Mouse (Mus musculus) layer of hippocampus, adult 18-20 months (tissue): ENCODE results near the gene Atp5d. TPM values are rescaled to one million over a fixed set of nuclear protein-coding genes. Genes with fewer than 3 reads are reported as not detected.
A peak's percentile ranks its signal among the peaks of the same experiment; 100 is the strongest.

Experiments used
- DNase-seq, 2 experiments: peaks; one replicate each; pipeline ENCODE4 v3.0.0; 2022; ENCODE audit warnings: low spot score in 2 of 2
- long read RNA-seq: library from polyadenylated mRNA; stranded (forward); transcript quantifications from one replicate; pipeline ENCODE4 v2.0.0, GENCODE M21; 2021
- total RNA-seq, 2 experiments: library from RNA; stranded (reverse); gene quantifications; 2 replicates each; pipeline ENCODE4 v1.2.3; 2021

Atp5d gene
- total RNA-seq: 100 to 1,000 TPM; 354 to 359 TPM
- long read RNA-seq, transcript Atp5d-201 (4 exons, 931 nt): major isoform, 108 of 145 reads
- long read RNA-seq, partial matches to known transcripts: 14 of 145 reads
- long read RNA-seq, other reads (novel, unspliced or antisense): 16 of 145 reads

DNA sequence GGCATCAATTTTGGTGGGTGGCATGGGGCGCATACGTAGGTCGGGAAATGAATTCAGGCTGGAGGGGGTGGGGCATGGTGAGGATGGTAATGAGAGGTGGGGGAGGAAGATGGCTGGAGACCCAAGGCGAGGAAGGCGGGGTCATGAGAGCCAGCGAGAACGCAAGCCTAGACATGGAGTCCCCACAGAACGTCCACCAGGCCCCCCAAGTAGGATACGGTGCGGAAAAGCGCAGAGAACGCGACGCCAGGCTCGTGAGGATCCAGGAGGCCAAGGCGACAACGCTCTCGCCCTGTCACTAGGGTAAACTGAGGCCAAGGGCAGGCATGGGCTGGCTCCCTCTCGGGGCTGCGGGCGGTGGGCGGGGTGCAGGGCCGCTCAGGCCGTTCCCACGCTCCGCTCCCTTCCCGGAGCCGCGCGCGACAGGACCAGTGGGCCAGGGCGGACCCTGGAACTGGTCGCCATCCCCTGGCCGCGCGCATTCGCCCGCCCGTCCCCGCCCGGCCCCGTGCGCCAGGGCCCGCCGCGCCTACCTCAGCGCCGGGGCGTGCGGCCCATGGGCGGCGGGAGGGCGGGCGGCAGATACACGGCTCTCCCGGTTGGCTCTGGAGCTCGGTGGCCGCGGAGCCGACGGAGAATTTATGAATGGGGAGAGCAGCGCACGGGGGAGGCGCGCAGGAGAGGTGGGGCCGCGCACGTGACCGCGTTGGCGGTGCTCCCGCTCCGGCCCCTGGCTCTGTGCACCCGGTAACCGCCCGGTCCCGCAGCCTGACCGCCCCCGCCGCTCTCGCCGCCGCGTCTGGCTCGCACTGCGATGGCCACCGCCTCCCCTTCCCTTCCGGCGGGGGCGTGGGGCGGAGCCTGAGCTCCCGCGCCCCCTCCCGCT, at the start of gene Atp5d:
TSS of gene Atp5d (plus strand) at position 80 of the 886 bp plus-strand sequence.
- peak; percentile 67 to 76 for DNase-seq

DNA sequence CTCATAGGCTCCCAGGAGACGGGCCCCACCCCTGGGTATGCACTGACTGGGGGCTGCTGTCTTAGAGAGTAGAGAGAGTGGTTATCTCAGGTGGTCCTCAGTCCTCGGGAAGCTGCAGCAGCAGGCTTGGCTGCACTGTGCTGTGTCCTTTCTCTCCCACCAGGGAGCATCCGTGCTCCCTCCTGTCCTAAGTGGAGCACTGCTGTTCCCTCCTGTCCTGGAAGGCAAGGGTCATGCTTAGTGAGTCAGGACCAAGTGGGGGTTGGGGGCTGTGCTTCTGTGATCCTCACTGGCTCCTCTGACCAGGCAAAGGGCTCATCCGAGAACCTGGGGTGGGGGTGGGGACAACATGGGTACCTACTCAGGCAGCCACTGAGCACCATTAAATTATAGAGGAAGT, 49.3 kb upstream of the Atp5d start:
- no peak for DNase-seq

DNA sequence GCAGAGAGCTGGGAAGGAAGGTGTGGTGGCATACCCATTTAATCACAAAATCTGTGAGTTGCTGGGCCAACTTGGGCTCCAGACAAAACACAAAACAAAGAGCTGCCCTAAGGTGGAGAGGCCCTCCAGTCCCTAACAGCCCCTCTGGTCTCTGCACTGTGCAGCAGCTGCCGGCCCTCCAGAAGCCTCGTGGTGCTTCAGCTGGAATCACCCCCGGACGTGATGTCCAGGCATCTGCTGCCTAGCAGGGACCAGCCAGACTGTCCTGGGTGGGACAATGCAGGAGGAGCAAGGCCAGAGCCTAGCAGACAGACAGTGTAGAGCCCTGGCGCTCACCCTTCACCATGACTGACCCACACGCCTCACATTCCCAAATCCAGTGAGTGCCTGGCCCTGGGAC, 46.9 kb upstream of the Atp5d start:
- DNase-seq: no peak

DNA sequence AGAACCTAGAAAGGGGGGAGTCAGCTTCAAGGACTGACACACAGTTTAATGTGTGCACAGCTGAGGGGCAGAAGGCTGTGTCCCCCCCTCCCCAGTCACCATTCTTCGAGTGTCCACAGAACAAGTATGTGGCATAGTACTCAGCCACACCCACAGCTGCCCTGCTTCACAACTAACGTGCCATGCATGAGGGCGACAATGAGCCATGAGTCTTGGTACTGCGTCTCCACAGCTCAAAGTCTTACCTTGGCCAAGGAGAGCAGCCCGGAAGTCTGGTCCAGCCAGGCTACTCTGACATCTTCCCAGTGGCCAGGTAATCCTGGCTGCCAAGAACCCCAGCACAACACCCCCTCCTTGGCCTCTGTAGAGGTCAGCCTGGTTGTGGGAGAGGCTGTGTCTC, 45.7 kb upstream of the Atp5d start:
- DNase-seq: no peak

DNA sequence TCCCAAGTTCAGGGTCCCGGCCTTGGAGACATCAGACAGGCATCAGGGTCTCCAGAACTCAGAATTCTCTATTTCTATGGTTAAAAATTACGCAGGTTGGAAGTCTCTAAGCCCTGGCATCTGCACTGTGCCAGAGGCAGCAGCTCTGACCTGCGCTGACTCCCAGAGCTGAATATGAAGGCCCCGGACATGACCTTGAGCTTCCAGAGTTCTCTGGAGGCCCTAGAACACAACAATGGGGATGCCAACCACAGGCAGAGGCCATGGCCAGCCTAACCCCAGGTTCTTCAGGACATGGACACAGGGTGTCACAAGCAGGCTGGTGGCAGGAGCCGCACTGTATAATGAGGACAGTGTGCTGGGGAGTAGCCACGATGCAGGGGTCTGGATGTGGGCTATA, 44.3 kb upstream of the Atp5d start:
- no peak for DNase-seq

DNA sequence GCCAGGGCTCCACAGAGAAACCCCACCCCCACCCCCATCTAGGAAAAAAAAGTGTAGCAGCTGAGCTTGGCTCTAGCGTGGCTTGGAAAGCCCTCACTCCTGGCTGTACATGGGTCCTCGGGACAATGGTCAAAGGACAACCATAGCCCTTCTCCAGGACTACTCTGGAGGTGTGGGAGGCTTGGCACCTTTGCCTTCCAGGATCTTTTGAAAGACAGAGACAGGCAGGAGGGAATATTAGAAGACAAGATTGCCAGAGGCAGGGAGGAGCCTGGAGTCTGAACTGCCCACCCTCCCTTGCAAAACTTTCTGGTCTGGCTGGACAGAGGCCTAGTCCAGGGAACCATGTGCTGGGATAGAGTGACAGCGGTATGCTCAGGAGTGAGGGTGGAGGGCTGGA, 43.7 kb upstream of the Atp5d start:
- no peak for DNase-seq

DNA sequence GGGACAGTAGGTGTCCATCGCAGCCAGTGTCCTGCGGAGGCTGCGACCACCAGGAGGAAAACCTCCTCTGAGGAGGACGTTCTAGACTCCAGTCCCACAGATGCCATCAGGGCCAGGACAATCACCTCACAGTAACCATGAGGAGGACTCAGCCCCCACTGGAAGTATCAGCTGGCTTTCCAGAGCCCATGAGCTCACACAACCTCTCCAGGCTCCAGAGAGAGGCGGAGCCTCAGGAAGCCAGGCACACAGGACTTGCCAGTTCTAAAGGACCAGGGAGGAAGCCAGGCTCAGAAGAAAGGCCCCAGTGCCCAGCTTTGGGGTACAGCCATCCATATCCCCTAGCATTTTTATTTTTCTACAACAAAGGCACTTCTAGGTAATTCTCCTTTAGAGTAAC, 42.9 kb upstream of the Atp5d start:
- no peak for DNase-seq

DNA sequence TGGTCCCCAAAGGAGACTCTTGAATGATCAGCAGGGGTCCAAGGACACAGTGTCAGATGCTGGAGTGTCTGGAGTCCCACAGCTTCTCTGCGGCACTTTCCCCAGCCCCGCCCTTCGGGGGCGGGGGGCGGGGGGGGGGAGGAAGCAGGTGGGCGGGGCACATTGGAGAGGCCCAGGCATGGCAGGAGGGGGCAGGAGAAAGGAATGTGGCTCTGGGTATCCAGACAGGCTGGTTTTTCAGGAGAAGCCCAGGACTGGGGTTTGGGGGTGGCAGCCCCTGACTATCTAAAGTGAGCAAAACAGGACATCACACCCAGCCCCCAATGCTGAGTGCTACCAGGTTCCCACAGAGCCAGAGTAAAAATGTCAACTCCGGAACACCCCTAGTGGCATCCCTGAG, 41.2 kb upstream of the Atp5d start:
- no peak for DNase-seq

DNA sequence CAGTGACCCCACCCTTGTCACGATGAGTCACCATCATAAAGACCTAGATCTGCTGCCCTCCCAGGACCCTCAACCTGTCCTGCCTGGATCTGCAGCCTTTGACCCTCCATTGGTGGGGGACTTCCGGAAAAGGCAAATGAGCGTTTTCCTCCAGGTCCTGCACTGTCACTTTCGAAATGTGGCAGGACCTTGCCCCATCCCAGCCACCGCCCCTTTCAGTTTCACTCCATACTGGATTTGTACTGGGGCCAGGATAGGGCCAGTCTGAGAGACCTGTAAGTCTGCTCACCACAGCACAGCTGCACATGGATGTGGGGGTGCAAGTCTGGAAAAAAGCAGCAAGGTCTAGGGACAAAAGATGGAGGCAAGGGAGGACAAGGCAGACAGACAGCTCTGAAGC, 39.8 kb upstream of the Atp5d start:
- no peak for DNase-seq

DNA sequence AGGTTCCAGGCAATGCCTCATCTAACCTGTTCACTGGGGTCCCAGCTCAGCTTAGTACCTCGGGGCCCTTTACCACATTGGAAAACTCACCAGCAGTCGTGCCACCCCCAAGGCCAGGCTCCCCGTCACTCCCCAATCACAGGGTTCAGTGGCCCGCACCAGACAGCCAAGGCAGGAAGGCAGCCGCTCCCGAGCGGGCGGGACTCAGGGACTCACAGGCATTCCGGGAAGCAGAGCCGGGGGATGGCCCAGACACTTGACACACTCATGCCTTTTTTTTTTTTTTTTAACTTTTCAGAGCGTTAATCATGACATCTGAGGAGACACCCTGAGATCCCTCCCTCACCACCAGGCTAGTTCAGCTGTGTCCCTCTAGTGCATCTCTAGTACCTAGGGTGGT, 37.5 kb upstream of the Atp5d start:
- no peak for DNase-seq

DNA sequence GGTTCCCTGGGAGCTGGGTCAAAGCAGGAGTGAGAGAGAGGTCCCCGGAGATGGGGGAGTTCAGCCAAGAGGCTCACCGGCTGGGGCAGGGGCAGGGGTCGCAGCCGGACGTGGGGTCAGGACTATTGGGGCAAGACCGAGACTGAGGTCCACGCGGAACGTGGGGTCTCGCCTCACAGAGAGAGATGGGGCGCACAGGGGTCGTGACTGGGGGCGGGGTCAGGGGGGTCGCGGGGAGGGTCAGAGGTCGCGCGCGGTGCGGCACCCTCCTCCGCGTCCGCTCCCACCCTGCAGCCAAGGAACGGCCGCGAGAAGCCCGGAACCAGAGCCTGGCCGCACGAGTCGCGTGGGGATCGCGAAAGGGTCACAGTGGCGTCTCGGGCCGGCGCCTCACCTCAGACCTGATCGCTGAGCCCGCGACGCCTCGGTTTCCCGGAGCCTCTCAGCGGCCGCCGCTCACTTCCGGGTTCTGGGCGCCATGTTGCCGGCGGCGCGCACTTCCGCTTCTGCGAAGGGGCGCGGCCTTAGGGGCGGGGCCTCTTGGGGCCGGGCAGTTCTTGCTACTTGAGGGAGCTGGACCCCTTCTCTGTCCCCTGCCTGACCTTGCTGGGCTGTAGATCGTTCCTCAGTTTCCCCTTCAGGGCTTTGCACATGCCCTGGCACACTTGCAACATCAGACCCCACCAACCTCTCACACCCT, 36.1 kb upstream of the Atp5d start:
- DNase-seq: peak; percentile 64 to 77

DNA sequence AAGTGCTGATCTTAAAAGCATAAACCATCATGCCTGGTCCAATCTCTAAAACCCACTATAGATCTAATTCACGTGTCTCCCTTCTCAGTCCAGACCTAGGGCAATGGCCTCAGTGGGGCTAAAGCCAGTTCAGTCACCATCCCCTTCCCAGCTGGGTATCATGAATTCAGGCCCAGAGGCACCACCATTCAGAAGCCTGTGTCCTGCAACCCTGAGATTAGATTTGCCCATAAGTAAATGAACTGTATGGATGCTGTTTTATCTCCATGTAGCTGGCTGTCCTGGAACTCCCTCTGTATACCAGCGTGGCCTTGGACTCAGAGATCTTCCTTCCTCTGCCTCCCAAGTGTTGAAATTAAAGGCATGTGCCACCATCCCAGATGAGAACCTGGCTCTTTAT, 35.4 kb upstream of the Atp5d start:
- DNase-seq: no peak

DNA sequence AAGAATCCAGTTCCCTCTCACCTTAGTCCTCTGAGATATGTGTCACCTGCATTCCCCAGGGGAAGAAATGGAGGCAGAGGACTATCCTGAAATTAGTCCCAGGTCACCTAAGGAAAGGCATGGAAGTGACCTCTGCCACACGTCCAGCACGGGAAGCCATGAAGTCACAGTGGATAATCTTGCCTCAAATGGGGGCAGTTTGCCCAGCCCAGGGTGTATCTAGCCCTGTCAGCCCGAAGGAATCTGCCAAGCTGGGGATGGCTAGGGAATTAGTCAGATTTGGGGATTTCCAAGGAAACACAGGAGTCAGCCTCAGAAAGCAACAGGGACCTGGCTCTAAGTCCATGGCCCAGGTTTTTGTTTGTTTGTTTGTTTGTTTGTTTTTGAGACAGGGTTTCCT, 34.3 kb upstream of the Atp5d start:
- DNase-seq: no peak

DNA sequence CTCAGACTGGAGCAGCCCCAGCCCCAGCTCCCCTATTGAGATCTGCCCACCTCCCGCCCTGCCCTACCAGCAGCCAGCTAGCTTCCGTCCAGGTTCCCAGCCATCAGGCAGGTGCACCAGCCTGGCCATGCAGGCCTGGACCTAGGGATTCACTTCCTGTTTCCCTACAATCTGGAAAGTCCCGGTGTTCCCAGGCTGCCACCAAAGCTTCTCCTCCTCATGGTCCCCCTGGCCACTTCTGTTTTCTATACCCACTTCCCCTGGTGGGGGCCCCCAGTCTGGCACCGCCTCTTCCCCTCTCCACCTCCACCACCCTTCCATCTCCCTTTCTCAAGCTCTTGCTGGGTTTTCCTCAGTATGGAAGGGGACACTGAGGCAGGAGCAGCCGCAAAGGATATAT, 33.0 kb upstream of the Atp5d start, which contains the start of gene Sbno2:
TSS of gene Sbno2 (minus strand) at position 112 of the 400 bp plus-strand sequence.
- no peak for DNase-seq

DNA sequence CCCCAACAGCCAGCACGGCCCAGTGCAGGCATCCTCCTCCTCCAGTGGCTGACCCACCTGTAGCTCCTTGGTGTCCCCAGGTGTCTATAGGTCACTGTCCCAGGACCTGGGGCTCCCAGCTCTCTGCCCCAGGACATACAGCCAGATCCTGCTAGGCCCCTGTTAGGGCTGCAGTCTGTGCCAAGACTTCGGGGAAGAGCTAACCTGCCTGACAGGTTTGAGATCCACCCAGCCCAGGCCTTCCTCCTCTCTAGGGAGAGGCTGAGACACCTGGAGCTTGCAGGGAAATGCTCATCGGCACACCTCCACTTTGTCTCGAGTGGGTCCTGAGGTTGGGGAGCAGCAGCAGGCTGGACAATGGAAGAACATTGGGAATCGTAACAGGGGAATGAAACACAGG, 32.5 kb upstream of the Atp5d start:
- no peak for DNase-seq

DNA sequence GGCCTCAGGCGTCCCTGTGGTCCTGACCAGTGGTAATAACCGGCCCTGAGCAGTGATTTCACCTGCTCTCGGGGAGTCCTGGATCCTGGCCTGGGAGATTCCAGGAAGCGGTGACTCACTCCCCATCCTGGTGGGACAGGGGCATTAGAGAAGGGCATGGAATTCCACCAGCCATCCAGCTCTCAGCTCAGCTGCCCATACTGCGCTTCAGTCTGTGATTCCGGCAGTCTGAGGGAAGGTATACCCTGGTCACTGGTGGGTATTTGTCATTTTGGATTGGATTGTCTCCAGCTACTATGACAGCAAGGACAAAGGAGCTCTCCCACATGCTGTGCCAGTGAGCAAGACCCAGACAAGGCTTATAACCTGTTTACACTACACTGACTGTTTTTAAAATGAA, 30.8 kb upstream of the Atp5d start:
- DNase-seq: no peak

DNA sequence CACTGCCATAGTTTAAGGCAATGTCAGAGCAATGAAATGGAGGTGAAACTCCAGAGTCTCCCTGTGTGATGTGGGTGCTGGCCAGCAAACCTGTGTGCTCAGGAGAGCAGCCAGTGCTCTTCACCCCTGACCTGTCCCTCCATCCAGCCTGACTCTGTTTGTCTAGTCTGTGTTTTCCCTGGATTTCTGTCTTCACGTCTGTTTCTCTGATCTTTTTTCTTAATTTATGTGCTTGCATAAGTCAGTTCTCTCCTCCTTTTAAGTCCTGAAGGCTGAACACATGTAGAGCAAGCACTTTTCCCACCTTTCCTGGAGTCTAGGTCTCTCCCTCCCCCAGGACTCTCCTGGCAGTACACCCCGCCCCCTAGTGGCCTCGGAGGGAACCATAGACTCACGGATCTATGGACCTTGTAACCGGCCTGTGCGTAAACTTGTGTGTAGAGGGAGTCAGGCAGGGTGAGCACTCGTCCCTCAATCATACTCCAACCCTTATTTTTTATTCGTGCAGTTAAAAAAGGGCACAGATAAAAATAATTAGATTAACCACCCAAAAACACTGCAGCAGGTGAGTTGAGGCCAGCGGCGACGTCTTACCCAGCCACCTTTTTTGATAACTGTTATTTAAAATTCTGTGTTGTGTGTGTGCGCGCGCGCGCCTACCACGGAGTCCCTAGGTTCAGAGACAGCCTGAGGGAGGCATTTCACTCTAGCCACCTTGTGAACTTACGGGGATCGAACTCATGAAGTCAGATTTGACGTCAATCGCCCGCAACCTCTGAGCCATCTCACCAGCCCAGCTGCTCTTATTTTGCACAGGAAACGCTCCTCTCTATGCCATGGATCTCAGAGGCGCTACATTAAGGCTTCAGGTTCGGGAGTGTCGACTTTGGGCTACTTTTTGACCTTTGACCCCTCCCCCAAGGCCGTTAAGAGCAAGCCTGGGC, 23.8 kb upstream of the Atp5d start:
- DNase-seq: peak; percentile 79 to 93

DNA sequence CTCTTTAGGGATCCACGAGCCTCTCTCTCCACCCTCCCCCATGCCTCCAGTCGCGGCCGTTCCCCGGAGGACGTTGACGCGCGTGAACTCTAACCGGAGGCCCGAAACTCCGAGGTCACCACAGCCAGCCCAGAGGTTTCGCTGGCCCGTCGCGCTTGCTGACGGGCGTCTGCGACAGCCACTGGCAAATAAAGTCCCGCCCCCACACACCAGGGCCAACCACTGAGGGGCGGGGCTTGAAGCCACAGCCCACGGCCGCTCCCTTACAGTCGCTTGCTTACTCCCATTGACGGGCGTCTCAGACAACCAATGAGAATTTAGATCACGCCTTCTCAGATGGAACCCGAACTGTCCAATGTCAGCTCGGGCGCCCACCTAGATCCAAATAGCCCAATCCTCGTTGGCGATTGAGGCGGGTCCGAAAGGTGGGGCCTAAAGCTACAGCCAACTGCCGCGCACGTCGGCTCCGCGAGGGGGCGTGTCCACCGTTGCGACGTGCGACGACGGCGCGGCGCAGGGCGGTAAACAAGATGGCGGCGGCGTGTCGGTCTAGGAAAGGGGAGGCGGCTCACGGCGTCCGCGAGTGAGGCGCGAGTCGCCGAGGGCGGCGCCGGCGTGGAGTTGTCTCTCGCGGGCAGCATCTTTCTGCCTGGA, 23.0 kb upstream of the Atp5d start, which contains the start of gene Stk11:
TSS of gene Stk11 (plus strand) at position 514 of the 654 bp plus-strand sequence.
- DNase-seq: peak; percentile 99 to 100

DNA sequence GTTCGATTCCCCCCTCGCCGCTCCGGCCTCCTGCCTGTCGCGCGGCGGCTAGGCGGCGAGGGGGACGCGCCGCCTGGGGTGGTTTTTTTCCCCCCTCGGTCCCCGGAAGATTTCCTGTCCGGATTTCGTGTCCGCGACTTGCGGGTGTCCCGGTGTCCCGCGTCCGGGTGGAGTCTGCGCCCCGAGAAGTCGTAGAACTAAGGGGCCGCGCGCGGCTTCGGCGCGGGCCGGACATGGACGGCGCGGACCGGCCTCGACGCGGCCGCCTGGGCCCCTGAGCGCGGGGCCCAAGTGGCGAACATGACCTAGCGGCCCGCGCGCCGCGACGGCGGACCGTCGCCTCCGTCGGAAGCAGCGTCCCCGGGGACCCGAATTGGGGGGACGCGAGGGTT, 22.5 kb upstream of the Atp5d start:
- DNase-seq: no peak

DNA sequence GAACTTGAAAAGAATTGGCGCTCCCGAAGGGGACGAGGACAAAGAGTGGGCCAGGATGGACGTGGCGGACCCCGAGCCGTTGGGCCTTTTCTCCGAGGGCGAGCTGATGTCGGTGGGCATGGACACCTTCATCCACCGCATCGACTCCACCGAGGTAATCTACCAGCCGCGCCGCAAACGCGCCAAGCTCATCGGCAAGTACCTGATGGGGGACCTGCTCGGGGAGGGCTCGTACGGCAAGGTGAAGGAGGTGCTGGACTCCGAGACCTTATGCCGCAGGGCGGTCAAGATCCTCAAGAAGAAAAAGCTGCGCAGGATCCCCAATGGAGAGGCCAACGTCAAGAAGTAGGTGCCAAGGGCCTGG, 21.9 kb upstream of the Atp5d start:
- no peak for DNase-seq
